8 mouse cellular contexts compared by ENCODE assay signal in genomic region chr11:84729189-84729588, GRCm38 (mm10).
DNase-seq lines count a peak whose midpoint lies in the region; ATAC-seq and TF ChIP-seq lines count a peak whose summit lies in the region.

No protein-coding gene starts in this region.

- no peak for TF ChIP-seq CTCF in G1E (IDR thresholded peaks at IDR 0.05; ENCODE audit: low read depth, low read length)

- peak; percentile 71 for DNase-seq in hindbrain, embryonic 11.5 days (ENCODE audit: low spot score)
- DNase-seq in G1E (ENCODE audit: low spot score), result peak; percentile 63
- peak; percentile 75 for DNase-seq in embryonic facial prominence, embryonic 10.5 days (ENCODE audit: low spot score)
- peak; percentile 64 for DNase-seq in lung, postnatal 14 days
- no peak for DNase-seq in spleen, adult 18-20 months

- WGBS in hindbrain, embryonic 11.5 days, result 6% methylated on average over 2 of the region's 2 CpGs
- WGBS in hindbrain, embryonic 12.5 days, result 11% methylated on average over 2 of the region's 2 CpGs
- 18% methylated on average over 2 of the region's 2 CpGs for WGBS in embryonic facial prominence, embryonic 10.5 days
- 13% methylated on average over 2 of the region's 2 CpGs for WGBS in forebrain, embryonic 15.5 days

- H3K27me3 ChIP-seq in hindbrain, embryonic 11.5 days (ENCODE audit: control insufficient read depth, insufficient read depth, low read length), result no peaks in the 10 kb centered on the region
- H3K27me3 ChIP-seq in hindbrain, embryonic 12.5 days, result no peaks in the 10 kb centered on the region
- peaks cover 28% of the 10 kb centered on the region for H3K27me3 ChIP-seq in G1E (ENCODE audit: insufficient read depth, low read length)
- H3K27me3 ChIP-seq in embryonic facial prominence, embryonic 10.5 days (replicated peaks; ENCODE audit: low read depth, poor library complexity, severe bottlenecking), result peaks cover 20% of the 10 kb centered on the region
- H3K27me3 ChIP-seq in forebrain, embryonic 15.5 days, result peaks cover 18% of the 10 kb centered on the region

- ATAC-seq in hindbrain, embryonic 11.5 days (ENCODE audit: low FRiP score), result no peak
- ATAC-seq in hindbrain, embryonic 12.5 days (ENCODE audit: low FRiP score), result no peak
- ATAC-seq in G1E (ENCODE audit: extremely low read depth, insufficient number of reproducible peaks, low FRiP score, poor library complexity, severe bottlenecking), result no peak
- no peak for ATAC-seq in megakaryocyte, adult 5-6 weeks (ENCODE audit: poor library complexity, severe bottlenecking)
- no peak for ATAC-seq in forebrain, embryonic 15.5 days (replicated peaks)

- no peaks in the 10 kb centered on the region for H3K36me3 ChIP-seq in hindbrain, embryonic 11.5 days (ENCODE audit: control insufficient read depth, insufficient read depth, low read length)
- no peaks in the 10 kb centered on the region for H3K36me3 ChIP-seq in hindbrain, embryonic 12.5 days
- no peaks in the 10 kb centered on the region for H3K36me3 ChIP-seq in G1E (replicated peaks)
- no peaks in the 10 kb centered on the region for H3K36me3 ChIP-seq in embryonic facial prominence, embryonic 10.5 days (replicated peaks)
- no peaks in the 10 kb centered on the region for H3K36me3 ChIP-seq in forebrain, embryonic 15.5 days

- peaks cover 11% of the 10 kb centered on the region for H3K4me1 ChIP-seq in hindbrain, embryonic 11.5 days (replicated peaks; ENCODE audit: control insufficient read depth, insufficient read depth, low read length)
- H3K4me1 ChIP-seq in hindbrain, embryonic 12.5 days, result peaks cover 52% of the 10 kb centered on the region
- H3K4me1 ChIP-seq in G1E (ENCODE audit: insufficient read depth, low read depth, low read length), result peaks cover 13% of the 10 kb centered on the region
- H3K4me1 ChIP-seq in embryonic facial prominence, embryonic 10.5 days, result peaks cover 12% of the 10 kb centered on the region
- no peaks in the 10 kb centered on the region for H3K4me1 ChIP-seq in forebrain, embryonic 15.5 days

- no peaks in the 10 kb centered on the region for H3K9me3 ChIP-seq in hindbrain, embryonic 11.5 days (ENCODE audit: control insufficient read depth, low read length)
- H3K9me3 ChIP-seq in hindbrain, embryonic 12.5 days (replicated peaks), result no peaks in the 10 kb centered on the region
- H3K9me3 ChIP-seq in G1E (replicated peaks), result no peaks in the 10 kb centered on the region
- H3K9me3 ChIP-seq in embryonic facial prominence, embryonic 10.5 days, result no peaks in the 10 kb centered on the region
- no peaks in the 10 kb centered on the region for H3K9me3 ChIP-seq in forebrain, embryonic 15.5 days

- H3K27ac ChIP-seq in hindbrain, embryonic 11.5 days (ENCODE audit: low read depth, low read length), result no peak overlapping the region
- no peak overlapping the region for H3K27ac ChIP-seq in hindbrain, embryonic 12.5 days
- no peak overlapping the region for H3K27ac ChIP-seq in embryonic facial prominence, embryonic 10.5 days (replicated peaks)
- H3K27ac ChIP-seq in forebrain, embryonic 15.5 days (replicated peaks), result no peak overlapping the region

- no peak overlapping the region for H3K4me3 ChIP-seq in hindbrain, embryonic 11.5 days (ENCODE audit: low read depth, low read length)
- no peak overlapping the region for H3K4me3 ChIP-seq in hindbrain, embryonic 12.5 days
- no peak overlapping the region for H3K4me3 ChIP-seq in G1E (ENCODE audit: low read depth, low read length)
- H3K4me3 ChIP-seq in embryonic facial prominence, embryonic 10.5 days, result no peak overlapping the region
- no peak overlapping the region for H3K4me3 ChIP-seq in forebrain, embryonic 15.5 days

- no peak overlapping the region for H3K4me2 ChIP-seq in hindbrain, embryonic 11.5 days (replicated peaks; ENCODE audit: low read depth, low read length)
- H3K4me2 ChIP-seq in hindbrain, embryonic 12.5 days (replicated peaks), result no peak overlapping the region
- H3K4me2 ChIP-seq in forebrain, embryonic 15.5 days (replicated peaks), result no peak overlapping the region

- H3K9ac ChIP-seq in hindbrain, embryonic 11.5 days (ENCODE audit: low read depth, low read length), result no peak overlapping the region
- no peak overlapping the region for H3K9ac ChIP-seq in hindbrain, embryonic 12.5 days
- no peak overlapping the region for H3K9ac ChIP-seq in forebrain, embryonic 15.5 days (replicated peaks)

Comparison
In these comparisons a context has a peak if more than half of its experiments do, and no peak if none do; other contexts are left out.
1. DNase-seq: peak in hindbrain, embryonic 11.5 days (single experiment), G1E (single experiment), embryonic facial prominence, embryonic 10.5 days (single experiment) and lung, postnatal 14 days (single experiment); none in spleen, adult 18-20 months (0 of 2).